Mouse (Mus musculus) CH12.LX (cell line): Measurements from ENCODE around the gene D10Wsu102e. TPM values are rescaled to one million over a fixed set of nuclear protein-coding genes. Genes with fewer than 3 reads are reported as not detected.
A peak's percentile ranks its signal among the peaks of the same experiment; 100 is the strongest.

Source experiments
- DNase-seq: peaks from one replicate; pipeline ENCODE4 v3.0.0-alpha.2; 2013; ENCODE audit errors: extremely low read depth
- H3K27ac ChIP-seq: 2 replicates; pipeline ENCODE4 v1.5.1; 2012; ENCODE audit warnings: low read depth, mild to moderate bottlenecking, control low read depth, moderate library complexity; ENCODE audit not compliant: insufficient read depth
- H3K27me3 ChIP-seq: replicated peaks from 2 replicates; pipeline ENCODE3; 2012; ENCODE audit warnings: inconsistent platforms
- H3K36me3 ChIP-seq, 2 experiments: replicated peaks in 1 of 2; 2 replicates each; pipeline versions ENCODE3 to v1.6.1; 2012; ENCODE audit warnings: inconsistent platforms in 1 of 2, low read length in 1 of 2, mild to moderate bottlenecking in 1 of 2, mixed read lengths in 1 of 2, moderate library complexity in 1 of 2; ENCODE audit not compliant: control insufficient read depth in 1 of 2, insufficient read depth in 1 of 2
- H3K4me1 ChIP-seq, 2 experiments: 2 replicates each; pipeline ENCODE4 v1.6.1; 2012; ENCODE audit warnings: inconsistent platforms in 1 of 2, moderate library complexity in 1 of 2; ENCODE audit not compliant: insufficient read depth in 2 of 2, control insufficient read depth in 1 of 2
- H3K4me2 ChIP-seq: 2 replicates; pipeline ENCODE4 v1.6.1; 2012; ENCODE audit warnings: low read depth, mild to moderate bottlenecking, control low read depth; ENCODE audit not compliant: poor library complexity, insufficient read depth, severe bottlenecking
- H3K4me3 ChIP-seq, 3 experiments: fragments of 150-350 bp in 1 of 3; sonication (generic) in 1 of 3; replicated peaks in 1 of 3; 2 replicates each; pipeline versions ENCODE3 to v1.5.1; 2011 to 2012; ENCODE audit warnings: low read depth in 2 of 3, low read length in 2 of 3, mild to moderate bottlenecking in 2 of 3, moderate library complexity in 2 of 3, control low read depth in 1 of 3, improper control_type of control experiment in 1 of 3, inconsistent platforms in 1 of 3, mixed read lengths in 1 of 3; ENCODE audit not compliant: poor library complexity in 1 of 3
- H3K79me2 ChIP-seq: replicated peaks from 2 replicates; pipeline ENCODE4 v1.6.1; 2012; ENCODE audit warnings: mild to moderate bottlenecking, moderate library complexity; ENCODE audit not compliant: control insufficient read depth, poor library complexity, insufficient read depth, severe bottlenecking; ENCODE audit errors: extremely low read depth
- H3K9ac ChIP-seq: 2 replicates; pipeline ENCODE4 v1.6.1; 2012; ENCODE audit warnings: low read depth, mild to moderate bottlenecking, control low read depth, moderate library complexity; ENCODE audit not compliant: insufficient read depth
- H3K9me3 ChIP-seq: replicated peaks from 2 replicates; pipeline ENCODE3; 2012; ENCODE audit warnings: low read length, inconsistent platforms, mixed read lengths
- BHLHE40 ChIP-seq: IDR thresholded peaks from 2 replicates; pipeline ENCODE4 v1.6.1; 2011; ENCODE audit warnings: mild to moderate bottlenecking, low read depth, low read length, improper control_type of control experiment
- CHD1 ChIP-seq: IDR thresholded peaks from 2 replicates; pipeline ENCODE4 v1.6.1; 2012; ENCODE audit warnings: low read depth, low read length, improper control_type of control experiment, inconsistent platforms
- CHD2 ChIP-seq: IDR thresholded peaks from 2 replicates; pipeline ENCODE4 v1.6.1; 2011; ENCODE audit warnings: low read length, improper control_type of control experiment
- CTCF ChIP-seq, 2 experiments: IDR thresholded peaks in 1 of 2; conservative IDR thresholded peaks in 1 of 2; 2 replicates each; pipeline ENCODE4 v1.5.1; 2011 to 2012; ENCODE audit warnings: low read depth in 2 of 2, low read length in 2 of 2, improper control_type of control experiment in 1 of 2, inconsistent platforms in 1 of 2, mild to moderate bottlenecking in 1 of 2, moderate library complexity in 1 of 2
- E2F4 ChIP-seq: IDR thresholded peaks from 2 replicates; pipeline ENCODE4 v1.6.1; 2011; ENCODE audit warnings: low read depth, low read length, improper control_type of control experiment; ENCODE audit not compliant: insufficient replicate concordance
- EP300 ChIP-seq: IDR thresholded peaks from 2 replicates; pipeline ENCODE4 v1.6.1; 2011; ENCODE audit warnings: low read length, improper control_type of control experiment
- ETS1 ChIP-seq: conservative IDR thresholded peaks from 2 replicates; pipeline ENCODE4 v1.6.1; 2012; ENCODE audit warnings: low read depth, mild to moderate bottlenecking, inconsistent platforms, low read length, improper control_type of control experiment, moderate library complexity
- GABPA ChIP-seq: IDR thresholded peaks from 2 replicates; pipeline ENCODE4 v1.6.1; 2012; ENCODE audit warnings: low read depth, low read length, improper control_type of control experiment, inconsistent platforms; ENCODE audit not compliant: insufficient replicate concordance
- HCFC1 ChIP-seq: IDR thresholded peaks from 2 replicates; pipeline ENCODE4 v1.6.1; 2012; ENCODE audit warnings: low read depth, mild to moderate bottlenecking, inconsistent platforms, low read length, improper control_type of control experiment
- IRF4 ChIP-seq: IDR thresholded peaks from 2 replicates; pipeline ENCODE4 v1.6.1; 2014; ENCODE audit warnings: low read depth, mild to moderate bottlenecking, inconsistent platforms, low read length, improper control_type of control experiment
- JUN ChIP-seq: IDR thresholded peaks from 2 replicates; pipeline ENCODE4 v1.6.1; 2011; ENCODE audit warnings: low read depth, mild to moderate bottlenecking, low read length, improper control_type of control experiment, moderate library complexity; ENCODE audit not compliant: insufficient read depth
- KAT2A ChIP-seq: IDR thresholded peaks from 2 replicates; pipeline ENCODE4 v1.6.1; 2012; ENCODE audit warnings: low read length, improper control_type of control experiment, inconsistent platforms; ENCODE audit not compliant: insufficient replicate concordance
- MAFK ChIP-seq: IDR thresholded peaks from 2 replicates; pipeline ENCODE4 v1.6.1; 2011; ENCODE audit warnings: low read length, improper control_type of control experiment; ENCODE audit not compliant: insufficient replicate concordance
- MAX ChIP-seq: IDR thresholded peaks from 2 replicates; pipeline ENCODE4 v1.6.1; 2011; ENCODE audit warnings: low read length, improper control_type of control experiment
- MEF2A ChIP-seq: IDR thresholded peaks from 2 replicates; pipeline ENCODE4 v1.6.1; 2014; ENCODE audit warnings: low read depth, mild to moderate bottlenecking, inconsistent platforms, low read length, improper control_type of control experiment, borderline replicate concordance
- MXI1 ChIP-seq: IDR thresholded peaks from 2 replicates; pipeline ENCODE4 v1.6.1; 2011; ENCODE audit warnings: mild to moderate bottlenecking, low read depth, low read length, improper control_type of control experiment
- MYC ChIP-seq: IDR thresholded peaks from 2 replicates; pipeline ENCODE4 v1.6.1; 2011; ENCODE audit warnings: low read depth, mild to moderate bottlenecking, improper control_type of control experiment, low read length
- NRF1 ChIP-seq: IDR thresholded peaks from 2 replicates; pipeline ENCODE4 v1.6.1; 2014; ENCODE audit warnings: low read depth, mild to moderate bottlenecking, inconsistent platforms, low read length, improper control_type of control experiment, moderate library complexity
- PAX5 ChIP-seq: IDR thresholded peaks from 2 replicates; pipeline ENCODE4 v1.6.1; 2012; ENCODE audit warnings: low read length, inconsistent platforms, mixed read lengths
- POLR2AphosphoS2 ChIP-seq: IDR thresholded peaks from 2 replicates; pipeline ENCODE4 v1.6.1; 2011; ENCODE audit warnings: low read depth, low read length, improper control_type of control experiment
- SIN3A ChIP-seq: IDR thresholded peaks from 2 replicates; pipeline ENCODE4 v1.6.1; 2012; ENCODE audit warnings: low read length, improper control_type of control experiment, inconsistent platforms
- TBP ChIP-seq: conservative IDR thresholded peaks from 2 replicates; pipeline ENCODE4 v1.6.1; 2011; ENCODE audit warnings: low read depth, low read length, improper control_type of control experiment
- TCF12 ChIP-seq: IDR thresholded peaks from 2 replicates; pipeline ENCODE4 v1.6.1; 2014; ENCODE audit warnings: low read depth, mild to moderate bottlenecking, inconsistent platforms, low read length, improper control_type of control experiment
- UBTF ChIP-seq: IDR thresholded peaks from 2 replicates; pipeline ENCODE4 v1.6.1; 2012; ENCODE audit warnings: low read depth, mild to moderate bottlenecking, inconsistent platforms, low read length, improper control_type of control experiment, moderate library complexity
- USF1 ChIP-seq: IDR thresholded peaks from 2 replicates; pipeline ENCODE4 v1.6.1; 2014; ENCODE audit warnings: low read depth, mild to moderate bottlenecking, inconsistent platforms, low read length, improper control_type of control experiment
- ZC3H11A ChIP-seq: IDR thresholded peaks from 2 replicates; pipeline ENCODE4 v1.6.1; 2012; ENCODE audit warnings: low read depth, mild to moderate bottlenecking, inconsistent platforms, low read length, improper control_type of control experiment
- ZKSCAN1 ChIP-seq: IDR thresholded peaks from 2 replicates; pipeline ENCODE4 v1.6.1; 2012; ENCODE audit warnings: low read depth, inconsistent platforms, low read length, improper control_type of control experiment, borderline replicate concordance
- ZMIZ1 ChIP-seq: IDR thresholded peaks from 2 replicates; pipeline ENCODE4 v1.6.1; 2012; ENCODE audit warnings: low read depth, mild to moderate bottlenecking, inconsistent platforms, low read length, improper control_type of control experiment
- ZNF384 ChIP-seq: IDR thresholded peaks from 2 replicates; pipeline ENCODE4 v1.6.1; 2012; ENCODE audit warnings: low read depth, low read length, improper control_type of control experiment, inconsistent platforms
- dilution Hi-C: fragments of 300-500 bp; cut with MboI; formaldehyde crosslinking; loops from 2 replicates; pipeline ENCODE4 v1.14.3; 2020; ENCODE audit warnings: low sequenced_read_pairs; ENCODE audit not compliant: extremely low pct_unique_long_range_greater_than_20kb, extremely low pct_ligation_motif_present
- in situ Hi-C: fragments of 300-500 bp; cut with MboI; formaldehyde crosslinking; loops from 3 replicates; pipeline ENCODE4 v1.14.3; 2019; ENCODE audit warnings: low sequenced_read_pairs, low pct_ligation_motif_present, low pct_unique_long_range_greater_than_20kb, mixed read lengths
- polyA plus RNA-seq: library from polyadenylated mRNA; unstranded; fragments of >175 nt; gene quantifications from 2 replicates; pipeline ENCODE4 v1.2.1, GENCODE M21; 2012; ENCODE audit warnings: low read depth; ENCODE audit not compliant: insufficient read length
- total RNA-seq, 2 experiments: library from RNA; depleted of rRNA; stranded (reverse); fragments of 300-350 nt in 1 of 2; fragments of >200 nt in 1 of 2; gene quantifications; 2 replicates each; pipeline ENCODE4 v1.2.3; 2012 to 2014

D10Wsu102e gene
- total and polyA plus RNA-seq, 3 experiments = 1.0 to 1.6 (median 1.6) TPM

DNA sequence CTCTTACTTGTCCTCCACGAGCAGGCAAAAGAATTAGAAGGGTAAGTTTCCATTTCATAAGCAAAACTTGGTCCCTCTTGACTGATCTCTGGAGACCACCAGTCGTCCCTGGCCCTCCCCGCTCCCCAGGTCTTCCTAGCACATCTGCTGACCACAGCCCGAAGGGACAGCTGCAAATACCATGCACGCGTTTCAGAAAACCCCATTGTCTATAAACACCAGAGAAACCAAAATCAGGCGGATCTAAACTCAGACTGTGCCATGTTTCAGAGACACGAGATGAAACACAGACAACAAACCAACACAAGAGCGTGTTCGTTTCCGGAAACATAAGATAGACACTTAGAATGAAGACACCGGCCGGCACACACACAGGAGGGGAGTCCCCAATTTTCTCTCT, 115.2 kb downstream of the D10Wsu102e start:
- in situ Hi-C loops = loop anchor here (5.0 kb wide), 1 partner anchor 33 kb away; no protein-coding TSS in a partner anchor
- no peaks in the 10 kb centered on the region for H3K79me2 ChIP-seq
- peaks cover 0 to 15% of the 10 kb centered on the region in 2 experiments; a peak in 2 of 4 replicates for H3K4me1 ChIP-seq
- no peak overlapping the region for H3K4me2 ChIP-seq
- no peaks in the 10 kb centered on the region for H3K27me3 ChIP-seq
- dilution Hi-C loops = no loop called here
- peak; percentile 19; the same call in 1 of the 2 replicates for TF ChIP-seq ZNF384
- peak; percentile 35; the same call in 1 of the 2 replicates for TF ChIP-seq SIN3A
- TF ChIP-seq MXI1 = peak; percentile 38; the same call in 1 of the 2 replicates
- TF ChIP-seq TCF12 = peak; percentile 62; the same call in 1 of the 2 replicates
- no peak for TF ChIP-seq USF1
- no peak for TF ChIP-seq E2F4
- TF ChIP-seq NRF1 = no peak
- no peak for TF ChIP-seq MAFK
- TF ChIP-seq UBTF = no peak
- TF ChIP-seq PAX5 = no peak
- TF ChIP-seq MAX = peak; percentile 41; the same call in 1 of the 2 replicates
- TF ChIP-seq ZMIZ1 = no peak
- TF ChIP-seq BHLHE40 = peak; percentile 82
- TF ChIP-seq HCFC1 = no peak
- no peak for TF ChIP-seq MYC
- TF ChIP-seq EP300 = peak; percentile 28; the same call in 1 of the 2 replicates
- peak; percentile 38; the same call in 1 of the 2 replicates for TF ChIP-seq IRF4
- peak; percentile 68 for TF ChIP-seq ETS1
- TF ChIP-seq KAT2A = no peak
- no peak for TF ChIP-seq ZKSCAN1
- TF ChIP-seq POLR2AphosphoS2 = no peak
- no peak overlapping the region for H3K4me3 ChIP-seq
- no peak overlapping the region for H3K9ac ChIP-seq
- DNase-seq = peak; percentile 39
- H3K27ac ChIP-seq = no peak overlapping the region
- H3K9me3 ChIP-seq = no peaks in the 10 kb centered on the region
- peaks cover 0 to 3% of the 10 kb centered on the region in 2 experiments for H3K36me3 ChIP-seq

DNA sequence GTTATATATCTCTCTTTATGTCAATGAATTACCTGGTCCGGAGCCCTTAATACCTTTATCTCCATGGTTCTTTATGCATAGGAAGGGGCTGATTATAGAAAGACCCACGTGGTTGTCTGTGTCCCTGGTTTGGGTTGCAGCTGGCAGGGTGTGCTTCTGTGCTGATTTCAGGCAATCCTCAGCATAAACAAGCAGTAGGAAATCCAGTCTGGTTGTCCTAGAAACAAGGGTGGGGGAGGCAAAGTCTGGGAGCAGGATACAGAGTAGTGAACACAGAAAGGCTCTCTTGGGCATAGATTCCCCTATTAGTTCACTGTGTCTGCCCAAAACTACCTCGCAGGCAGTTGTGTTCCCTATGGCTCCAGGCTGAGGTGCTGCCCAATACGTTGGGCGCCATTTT, 117.3 kb downstream of the D10Wsu102e start:
- peaks cover 0 to 15% of the 10 kb centered on the region in 2 experiments; a peak in 2 of 4 replicates for H3K4me1 ChIP-seq
- H3K4me3 ChIP-seq = no peak overlapping the region
- no peak for DNase-seq
- no peak for TF ChIP-seq HCFC1
- no peak for TF ChIP-seq ZC3H11A
- no peak for TF ChIP-seq CHD2
- no peak for TF ChIP-seq GABPA
- TF ChIP-seq CTCF (conservative IDR thresholded peaks at IDR 0.05 in 1 of 2, IDR thresholded peaks at IDR 0.05 in 1 of 2; ENCODE audit: low read depth in 2 of 2, low read length in 2 of 2) = no peak
- no peak for TF ChIP-seq JUN
- no peak for TF ChIP-seq TBP
- no peak for TF ChIP-seq MXI1
- TF ChIP-seq EP300 = no peak
- TF ChIP-seq IRF4 = no peak
- no peak for TF ChIP-seq TCF12
- no peak for TF ChIP-seq MEF2A
- TF ChIP-seq CHD1 = no peak
- TF ChIP-seq E2F4 = no peak
- H3K9me3 ChIP-seq = peaks cover under 1% of the 10 kb centered on the region
- no peak overlapping the region for H3K4me2 ChIP-seq
- in situ Hi-C loops (loop anchor here (5.0 kb wide), 1 partner anchor 35 kb away; no protein-coding TSS in a partner anchor), dilution Hi-C loops (no loop called here)
- H3K36me3 ChIP-seq = peaks cover under 1 to 3% of the 10 kb centered on the region in 2 experiments
- H3K27ac ChIP-seq = no peak overlapping the region
- no peaks in the 10 kb centered on the region for H3K27me3 ChIP-seq
- no peak overlapping the region for H3K9ac ChIP-seq
- H3K79me2 ChIP-seq = no peaks in the 10 kb centered on the region
